Mouse (Mus musculus): Measurements from ENCODE around the gene Tars.

Gene Tars

DNA sequence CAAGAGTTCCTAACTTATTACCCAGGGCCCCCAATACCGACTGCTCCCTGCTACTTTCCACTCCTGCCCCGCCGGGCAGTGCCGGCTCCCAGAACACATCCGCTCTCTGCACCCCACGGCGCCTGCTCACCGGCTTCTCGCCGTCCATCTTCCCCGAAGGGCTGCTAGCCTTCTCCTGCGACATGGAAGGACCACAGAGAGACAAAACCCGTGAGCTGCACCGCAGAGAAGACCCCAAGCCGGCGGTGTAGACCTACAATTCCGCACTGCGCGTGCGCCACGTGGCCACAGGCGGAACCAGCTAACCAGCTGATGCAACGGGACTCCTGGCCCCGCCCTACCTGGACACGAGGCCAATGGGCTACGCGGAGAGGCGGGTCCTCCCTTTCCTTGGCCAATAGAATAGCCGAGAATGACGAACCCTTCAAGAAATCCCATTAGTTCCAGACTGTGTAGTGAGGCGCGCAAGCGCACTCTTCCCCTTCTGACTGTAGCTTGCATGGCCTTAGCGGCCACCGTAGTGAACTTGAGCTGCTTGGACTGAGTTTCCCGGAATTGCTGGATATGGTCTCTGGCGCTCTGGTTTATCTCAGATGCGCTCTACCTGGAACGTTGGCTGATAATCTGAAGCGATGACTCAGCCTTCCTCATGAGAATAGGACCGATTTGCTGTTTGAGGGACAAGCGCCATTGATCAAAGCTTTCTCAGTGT lies at the start of gene Tars:
TSS of gene Tars (minus strand) at position 310 of the 712 bp plus-strand sequence.
- peaks cover 32% of the 10 kb centered on the region for H3K36me3 ChIP-seq (ENCODE audit: insufficient read depth, low read length)

DNA sequence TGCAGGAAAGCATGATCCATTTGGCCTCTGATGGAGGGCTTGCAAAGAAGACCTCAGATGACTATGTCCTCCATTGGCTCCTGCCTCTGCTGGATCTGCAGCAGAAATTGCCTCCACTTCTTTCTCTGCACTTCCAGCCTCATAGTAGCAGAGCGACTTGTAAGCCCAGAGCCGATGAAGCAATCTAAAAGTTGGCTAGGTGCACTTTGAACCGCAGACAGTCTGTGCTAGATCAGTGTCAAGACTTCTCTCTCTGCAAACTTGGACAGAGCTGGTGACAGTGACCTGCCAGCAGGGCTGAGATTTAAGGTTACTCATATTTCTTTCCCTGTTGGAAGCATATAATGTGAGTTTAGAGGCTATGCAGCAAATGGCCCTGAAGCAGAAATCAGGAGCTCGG lies 37.9 kb upstream of the Tars start:
- no peak overlapping the region for H3K4me3 ChIP-seq (replicated peaks; ENCODE audit: low read length)
- no peak for TF ChIP-seq POU5F1 (IDR thresholded peaks at IDR 0.05; ENCODE audit: borderline replicate concordance, low read length)
- TF ChIP-seq NANOG (IDR thresholded peaks at IDR 0.05; ENCODE audit: borderline replicate concordance, low read length), result no peak
- no peak for TF ChIP-seq CTCF (conservative IDR thresholded peaks at IDR 0.05; ENCODE audit: low read length)
- H3K9me3 ChIP-seq (ENCODE audit: low read length), result no peaks in the 10 kb centered on the region
- H3K27me3 ChIP-seq (ENCODE audit: insufficient read depth, low read length), result no peaks in the 10 kb centered on the region
- no peaks in the 10 kb centered on the region for H3K36me3 ChIP-seq (ENCODE audit: insufficient read depth, low read length)
- H3K4me1 ChIP-seq (replicated peaks; ENCODE audit: low read depth, low read length), result no peaks in the 10 kb centered on the region

More for the DNA sequence above, at the start of gene Tars:
- peaks cover 41% of the 10 kb centered on the region for H3K4me1 ChIP-seq (replicated peaks; ENCODE audit: low read depth, low read length)
- H3K27me3 ChIP-seq (ENCODE audit: insufficient read depth, low read length), result peaks cover 7% of the 10 kb centered on the region
- H3K9me3 ChIP-seq (ENCODE audit: low read length), result no peaks in the 10 kb centered on the region
- TF ChIP-seq CTCF (conservative IDR thresholded peaks at IDR 0.05; ENCODE audit: low read length) (no peak), POU5F1 (IDR thresholded peaks at IDR 0.05; ENCODE audit: borderline replicate concordance, low read length) (no peak), NANOG (IDR thresholded peaks at IDR 0.05; ENCODE audit: borderline replicate concordance, low read length) (no peak)
- H3K4me3 ChIP-seq (replicated peaks; ENCODE audit: low read length), result peak within 1 kb of the TSS; percentile 98

DNA sequence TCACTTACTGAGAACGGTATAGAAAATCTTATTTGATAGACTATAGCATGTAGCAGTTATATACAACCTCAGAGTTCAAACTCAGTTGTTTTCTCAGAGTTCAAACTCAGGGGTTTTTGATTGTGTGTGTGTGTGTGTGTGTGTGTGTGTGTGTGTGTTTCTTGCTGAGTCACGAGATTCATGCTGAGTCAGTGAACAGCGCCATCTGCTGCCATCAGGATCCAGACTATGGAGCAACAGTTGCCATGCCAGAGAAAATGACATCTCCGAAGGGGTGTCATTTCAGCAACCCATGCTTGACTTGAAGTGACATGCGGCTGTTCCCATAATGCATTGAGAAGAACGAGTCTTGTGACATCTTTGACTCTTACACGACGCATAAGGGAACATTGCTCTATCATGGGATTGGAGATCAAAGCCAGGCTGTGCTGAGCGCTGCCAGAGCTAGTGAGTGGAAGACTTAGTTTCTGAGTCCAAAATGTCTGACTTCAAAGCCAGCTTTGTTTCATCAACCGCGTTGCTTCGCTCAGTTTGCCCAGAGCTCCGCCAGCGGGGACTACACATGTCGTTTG lies 37.3 kb upstream of the Tars start:
- H3K9me3 ChIP-seq (ENCODE audit: low read length), result peaks cover under 1% of the 10 kb centered on the region; the same call in 1 of the 2 replicates
- H3K4me3 ChIP-seq (replicated peaks; ENCODE audit: low read length), result no peak overlapping the region
- H3K4me1 ChIP-seq (replicated peaks; ENCODE audit: low read depth, low read length), result no peaks in the 10 kb centered on the region
- no peaks in the 10 kb centered on the region for H3K27me3 ChIP-seq (ENCODE audit: insufficient read depth, low read length)
- H3K36me3 ChIP-seq (ENCODE audit: insufficient read depth, low read length), result no peaks in the 10 kb centered on the region
- no peak for TF ChIP-seq CTCF (conservative IDR thresholded peaks at IDR 0.05; ENCODE audit: low read length)
- TF ChIP-seq NANOG (IDR thresholded peaks at IDR 0.05; ENCODE audit: borderline replicate concordance, low read length), result no peak
- no peak for TF ChIP-seq POU5F1 (IDR thresholded peaks at IDR 0.05; ENCODE audit: borderline replicate concordance, low read length)

DNA sequence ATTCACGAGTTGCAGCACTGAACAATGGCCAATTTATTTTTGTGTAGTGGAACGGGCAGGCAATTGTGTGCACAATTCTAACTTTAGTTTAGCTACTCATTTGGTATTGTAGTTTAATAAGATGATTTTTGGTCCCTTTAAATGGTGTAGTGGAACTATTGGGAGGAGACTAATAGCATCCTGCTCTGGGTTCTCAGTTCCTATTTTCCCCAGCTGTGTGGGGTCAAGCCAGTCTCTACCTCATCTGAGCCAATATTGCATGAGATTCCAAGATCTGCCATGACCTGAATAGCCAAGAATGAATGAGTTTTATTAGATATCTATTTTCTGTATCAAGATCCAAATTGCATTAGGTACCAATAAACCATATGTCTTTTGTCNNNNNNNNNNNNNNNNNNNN lies 27.4 kb upstream of the Tars start:
- H3K4me3 ChIP-seq (replicated peaks; ENCODE audit: low read length), result no peak overlapping the region
- H3K4me1 ChIP-seq (replicated peaks; ENCODE audit: low read depth, low read length), result no peaks in the 10 kb centered on the region
- no peaks in the 10 kb centered on the region for H3K36me3 ChIP-seq (ENCODE audit: insufficient read depth, low read length)
- no peaks in the 10 kb centered on the region for H3K27me3 ChIP-seq (ENCODE audit: insufficient read depth, low read length)
- TF ChIP-seq CTCF (conservative IDR thresholded peaks at IDR 0.05; ENCODE audit: low read length) (no peak), POU5F1 (IDR thresholded peaks at IDR 0.05; ENCODE audit: borderline replicate concordance, low read length) (no peak), NANOG (IDR thresholded peaks at IDR 0.05; ENCODE audit: borderline replicate concordance, low read length) (no peak)
- peaks cover 5% of the 10 kb centered on the region; the same call in 1 of the 2 replicates for H3K9me3 ChIP-seq (ENCODE audit: low read length)

DNA sequence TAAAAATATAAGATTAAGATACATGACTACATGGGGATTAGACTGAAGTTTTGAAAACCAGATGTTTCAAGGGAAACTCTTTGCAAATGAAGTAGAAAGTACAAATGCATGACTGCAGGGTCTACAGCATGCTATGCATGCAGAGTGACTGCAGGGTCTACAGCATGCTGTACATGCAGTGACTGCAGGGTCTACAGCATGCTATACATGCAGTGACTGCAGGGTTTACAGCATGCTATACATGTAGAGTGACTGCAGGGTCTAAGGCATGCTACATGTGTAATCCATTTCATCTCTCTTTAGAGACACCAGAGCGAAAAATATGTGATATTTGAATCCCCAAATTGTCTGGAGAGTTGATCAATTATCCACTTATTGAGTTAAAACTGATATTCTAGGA lies 14.0 kb upstream of the Tars start:
- no peaks in the 10 kb centered on the region for H3K36me3 ChIP-seq (ENCODE audit: insufficient read depth, low read length)
- no peaks in the 10 kb centered on the region; the same call in 1 of the 2 replicates for H3K4me1 ChIP-seq (replicated peaks; ENCODE audit: low read depth, low read length)
- H3K4me3 ChIP-seq (replicated peaks; ENCODE audit: low read length), result no peak overlapping the region
- H3K9me3 ChIP-seq (ENCODE audit: low read length), result no peaks in the 10 kb centered on the region
- no peaks in the 10 kb centered on the region for H3K27me3 ChIP-seq (ENCODE audit: insufficient read depth, low read length)
- TF ChIP-seq CTCF (conservative IDR thresholded peaks at IDR 0.05; ENCODE audit: low read length) (no peak), POU5F1 (IDR thresholded peaks at IDR 0.05; ENCODE audit: borderline replicate concordance, low read length) (no peak), NANOG (IDR thresholded peaks at IDR 0.05; ENCODE audit: borderline replicate concordance, low read length) (no peak)

DNA sequence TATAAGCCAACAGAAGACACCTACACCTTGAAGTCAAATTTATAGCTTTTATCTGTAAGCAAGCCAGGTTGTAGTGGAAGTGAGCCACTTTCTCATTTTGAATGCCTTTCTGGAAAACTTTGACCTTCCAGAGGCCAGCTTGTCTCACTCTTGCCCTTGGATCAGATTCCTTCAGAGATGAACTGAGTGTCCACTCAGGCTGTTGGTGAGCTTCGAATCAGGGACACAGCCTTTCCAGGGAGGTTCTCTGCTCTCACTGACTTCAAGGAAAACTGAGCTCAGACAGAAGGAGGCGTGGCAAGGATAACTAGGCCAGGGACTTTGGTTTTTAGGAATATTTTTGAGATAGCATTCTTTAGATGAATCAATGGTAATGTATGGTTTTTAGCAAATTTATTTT lies 13.1 kb upstream of the Tars start:
- H3K9me3 ChIP-seq (ENCODE audit: low read length), result no peaks in the 10 kb centered on the region
- H3K4me1 ChIP-seq (replicated peaks; ENCODE audit: low read depth, low read length), result no peaks in the 10 kb centered on the region; the same call in 1 of the 2 replicates
- TF ChIP-seq POU5F1 (IDR thresholded peaks at IDR 0.05; ENCODE audit: borderline replicate concordance, low read length) (no peak), NANOG (IDR thresholded peaks at IDR 0.05; ENCODE audit: borderline replicate concordance, low read length) (no peak), CTCF (conservative IDR thresholded peaks at IDR 0.05; ENCODE audit: low read length) (no peak)
- no peak overlapping the region for H3K4me3 ChIP-seq (replicated peaks; ENCODE audit: low read length)
- no peaks in the 10 kb centered on the region for H3K36me3 ChIP-seq (ENCODE audit: insufficient read depth, low read length)
- no peaks in the 10 kb centered on the region for H3K27me3 ChIP-seq (ENCODE audit: insufficient read depth, low read length)

DNA sequence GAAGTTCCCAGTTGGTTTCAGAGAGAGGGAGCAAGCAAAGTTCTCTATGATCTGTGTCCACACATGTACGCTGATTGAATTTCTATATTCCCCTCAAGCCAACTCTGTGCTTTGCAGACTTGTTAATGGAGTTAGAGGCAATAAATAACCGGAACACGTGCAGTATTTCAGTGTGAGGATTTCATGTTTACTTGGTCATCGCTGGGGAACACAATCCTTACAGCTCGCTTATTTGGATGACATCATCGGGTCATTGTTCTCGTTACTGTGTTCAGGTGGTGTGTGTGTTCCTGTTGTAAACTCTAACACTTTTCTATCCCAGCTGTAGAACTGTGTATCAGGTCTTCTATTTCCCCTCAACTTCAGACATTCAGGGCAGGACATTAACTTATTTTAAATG lies 12.4 kb upstream of the Tars start:
- peaks cover 4% of the 10 kb centered on the region; the same call in 1 of the 2 replicates for H3K4me1 ChIP-seq (replicated peaks; ENCODE audit: low read depth, low read length)
- H3K27me3 ChIP-seq (ENCODE audit: insufficient read depth, low read length), result no peaks in the 10 kb centered on the region
- H3K36me3 ChIP-seq (ENCODE audit: insufficient read depth, low read length), result no peaks in the 10 kb centered on the region
- no peaks in the 10 kb centered on the region for H3K9me3 ChIP-seq (ENCODE audit: low read length)
- no peak overlapping the region for H3K4me3 ChIP-seq (replicated peaks; ENCODE audit: low read length)
- TF ChIP-seq POU5F1 (IDR thresholded peaks at IDR 0.05; ENCODE audit: borderline replicate concordance, low read length) (no peak), CTCF (conservative IDR thresholded peaks at IDR 0.05; ENCODE audit: low read length) (no peak), NANOG (IDR thresholded peaks at IDR 0.05; ENCODE audit: borderline replicate concordance, low read length) (no peak)

DNA sequence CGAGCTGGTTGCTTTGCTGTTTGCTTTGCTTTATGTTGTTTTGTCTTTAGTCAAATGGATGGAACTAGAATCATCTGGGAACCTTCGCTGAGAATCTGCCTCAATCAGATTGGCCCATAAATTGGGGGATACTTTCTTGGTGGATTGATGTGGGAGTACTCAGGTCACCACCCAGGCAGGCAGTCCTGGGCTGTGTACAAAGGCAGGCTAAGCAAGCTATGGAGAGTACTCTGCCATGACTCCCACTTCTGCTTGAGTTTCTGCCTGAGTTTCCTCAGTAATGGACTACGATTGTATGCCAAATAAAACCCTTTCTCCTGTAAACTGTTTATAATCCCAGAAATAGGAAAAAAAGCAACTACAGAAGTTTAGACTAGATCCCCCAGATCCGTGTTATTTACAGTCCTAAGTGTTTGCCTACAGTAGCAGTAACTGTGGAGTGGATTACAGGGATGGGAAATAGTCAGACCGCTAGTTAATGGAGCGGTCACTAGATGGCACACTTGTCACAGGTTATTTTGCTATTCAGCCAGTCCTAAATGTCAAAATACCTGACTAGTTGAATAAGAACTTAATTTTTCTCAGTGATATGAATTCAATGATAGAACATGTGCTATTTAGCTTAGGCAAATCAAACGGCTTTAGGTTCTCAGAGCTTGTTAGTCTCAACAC lies 8.8 kb upstream of the Tars start:
- TF ChIP-seq NANOG (IDR thresholded peaks at IDR 0.05; ENCODE audit: borderline replicate concordance, low read length) (no peak), CTCF (conservative IDR thresholded peaks at IDR 0.05; ENCODE audit: low read length) (peak; percentile 51)
- no peaks in the 10 kb centered on the region for H3K36me3 ChIP-seq (ENCODE audit: insufficient read depth, low read length)
- peaks cover 6% of the 10 kb centered on the region; the same call in 1 of the 2 replicates for H3K4me1 ChIP-seq (replicated peaks; ENCODE audit: low read depth, low read length)

More for the DNA sequence above, 8.8 kb upstream of the Tars start:
- Histone ChIP-seq H3K9me3 (ENCODE audit: low read length) (no peaks in the 10 kb centered on the region), H3K27me3 (ENCODE audit: insufficient read depth, low read length) (peaks cover 7% of the 10 kb centered on the region), H3K4me3 (replicated peaks; ENCODE audit: low read length) (no peak overlapping the region)
